Mouse (Mus musculus) stomach, postnatal 0 days (tissue): ENCODE data around the gene Rnf135. TPM values are rescaled to one million over a fixed set of nuclear protein-coding genes. Genes with fewer than 3 reads are reported as not detected.

Experiments
- ATAC-seq: fragments of 200-750 bp; cut with Nextera tagmentation; 2 replicates; pipeline ENCODE4 v1.8.0; 2017; ENCODE audit not compliant: low FRiP score, low TSS enrichment
- DNase-seq: peaks from one replicate; pipeline ENCODE4 v3.0.0-alpha.2; 2016; ENCODE audit warnings: low spot score
- H3K27ac ChIP-seq: fragments of 300-500 bp; sonication (generic); replicated peaks from 2 replicates; pipeline ENCODE4 v1.5.1; 2014; ENCODE audit warnings: mild to moderate bottlenecking, control low read depth
- H3K27me3 ChIP-seq: fragments of 300-500 bp; sonication (generic); 2 replicates; pipeline ENCODE4 v1.6.1; 2014; ENCODE audit warnings: low read length; ENCODE audit not compliant: control insufficient read depth, insufficient read depth
- H3K36me3 ChIP-seq: fragments of 300-500 bp; sonication (generic); 2 replicates; pipeline ENCODE4 v1.6.1; 2014; ENCODE audit warnings: low read length, mixed read lengths; ENCODE audit not compliant: control insufficient read depth, insufficient read depth
- H3K4me1 ChIP-seq: fragments of 300-500 bp; sonication (generic); replicated peaks from 2 replicates; pipeline ENCODE4 v1.6.1; 2014; ENCODE audit warnings: antibody characterized with exemption; ENCODE audit not compliant: control insufficient read depth, insufficient read depth
- H3K4me2 ChIP-seq: fragments of 300-500 bp; sonication (generic); replicated peaks from 2 replicates; pipeline ENCODE4 v1.6.1; 2014; ENCODE audit warnings: low read depth, mild to moderate bottlenecking, control low read depth, moderate library complexity
- H3K4me3 ChIP-seq: fragments of 300-500 bp; sonication (generic); 2 replicates; pipeline ENCODE4 v1.5.1; 2014; ENCODE audit warnings: low read depth, low read length, control low read depth
- H3K9ac ChIP-seq: fragments of 300-500 bp; sonication (generic); 2 replicates; pipeline ENCODE4 v1.6.1; 2014; ENCODE audit warnings: mild to moderate bottlenecking, low read length, control low read depth, mixed read lengths
- H3K9me3 ChIP-seq: fragments of 300-500 bp; sonication (generic); 2 replicates; pipeline ENCODE4 v1.6.1; 2016; ENCODE audit warnings: low read length; ENCODE audit not compliant: control insufficient read depth
- CTCF ChIP-seq: IDR thresholded peaks from 2 replicates; pipeline ENCODE4 v1.5.1; 2016; ENCODE audit warnings: antibody characterized with exemption, low read depth, mild to moderate bottlenecking, moderate library complexity
- EP300 ChIP-seq: optimal IDR thresholded peaks from 2 replicates; pipeline ENCODE3; 2016; ENCODE audit warnings: antibody characterized with exemption
- WGBS: fragments of 180-500 bp; shearing (Covaris S2); extraction: QIAGEN DNeasy Blood & Tissue Kit; methylation state at CpG from one replicate; pipeline ENCODE4 v1.1.7; 2014; 5-methylcytosine and 5-hydroxymethylcytosine counted together
- polyA plus RNA-seq: library from polyadenylated mRNA; unstranded; fragments of >200 nt; fragmentation: Nextera tagmentation; extraction: Ambion mirVana; gene quantifications from 2 replicates; pipeline ENCODE4 v1.2.1, GENCODE M21; 2015

Rnf135 gene
- polyA plus RNA-seq, 1 experiment from 2014 or later, result 7.5 TPM

DNA sequence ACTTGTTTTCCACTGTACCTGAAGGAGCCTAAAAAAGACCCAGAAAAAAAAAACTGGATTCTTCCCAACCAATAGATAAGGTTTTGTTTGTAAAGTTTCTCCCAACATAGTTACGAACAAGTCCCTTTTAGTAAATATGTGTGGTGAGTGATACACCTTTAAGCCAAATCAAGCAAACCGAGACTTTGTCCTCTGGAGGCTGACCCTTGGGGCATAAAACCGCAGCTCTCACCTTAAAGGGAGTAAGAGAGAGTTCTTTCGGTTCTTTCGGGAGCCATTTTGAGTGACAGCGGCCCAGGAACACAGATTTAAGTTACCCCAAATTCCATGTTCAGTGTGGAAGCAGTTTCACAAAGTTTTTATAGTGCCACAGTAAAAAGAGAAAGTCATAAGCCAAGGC lies 18.6 kb downstream of the Rnf135 start:
- Histone ChIP-seq H3K36me3 (no peaks in the 10 kb centered on the region), H3K4me3 (no peak overlapping the region), H3K9me3 (no peaks in the 10 kb centered on the region), H3K9ac (no peak overlapping the region), H3K4me1 (no peaks in the 10 kb centered on the region), H3K27ac (no peak overlapping the region), H3K27me3 (no peaks in the 10 kb centered on the region), H3K4me2 (no peak overlapping the region)
- TF ChIP-seq EP300 (no peak), CTCF (no peak)
- 60% methylated on average over 6 of the region's 6 CpGs for WGBS
- DNase-seq, result peak; percentile 49
- peak; percentile 74; the same call in 1 of the 2 replicates for ATAC-seq

DNA sequence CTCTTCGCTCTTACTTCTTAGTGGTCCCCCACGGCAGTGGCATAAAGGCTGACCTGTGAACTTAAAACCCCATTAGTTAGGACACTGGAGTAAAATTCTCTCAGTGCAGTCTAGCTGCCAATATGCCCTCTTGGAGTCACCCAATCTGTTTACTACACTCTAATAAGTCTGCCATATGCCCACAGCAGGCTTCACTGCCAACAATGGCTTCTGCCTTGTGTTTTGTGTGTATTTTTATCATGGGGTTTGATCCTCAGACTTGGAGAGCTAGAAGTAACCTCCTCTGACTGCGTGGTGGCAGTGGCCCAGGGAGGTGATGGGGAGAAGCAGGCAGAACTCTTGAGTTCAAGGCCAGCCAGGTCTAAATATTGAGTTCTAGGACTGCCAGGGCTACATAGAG lies 20.4 kb downstream of the Rnf135 start:
- no peak for DNase-seq
- Histone ChIP-seq H3K9ac (no peak overlapping the region), H3K27ac (no peak overlapping the region), H3K9me3 (no peaks in the 10 kb centered on the region), H3K4me3 (no peak overlapping the region), H3K4me1 (no peaks in the 10 kb centered on the region), H3K27me3 (no peaks in the 10 kb centered on the region), H3K4me2 (no peak overlapping the region), H3K36me3 (no peaks in the 10 kb centered on the region)
- ATAC-seq, result no peak
- TF ChIP-seq EP300, result no peak
- TF ChIP-seq CTCF, result no peak
- 79% methylated on average over 3 of the region's 3 CpGs for WGBS

DNA sequence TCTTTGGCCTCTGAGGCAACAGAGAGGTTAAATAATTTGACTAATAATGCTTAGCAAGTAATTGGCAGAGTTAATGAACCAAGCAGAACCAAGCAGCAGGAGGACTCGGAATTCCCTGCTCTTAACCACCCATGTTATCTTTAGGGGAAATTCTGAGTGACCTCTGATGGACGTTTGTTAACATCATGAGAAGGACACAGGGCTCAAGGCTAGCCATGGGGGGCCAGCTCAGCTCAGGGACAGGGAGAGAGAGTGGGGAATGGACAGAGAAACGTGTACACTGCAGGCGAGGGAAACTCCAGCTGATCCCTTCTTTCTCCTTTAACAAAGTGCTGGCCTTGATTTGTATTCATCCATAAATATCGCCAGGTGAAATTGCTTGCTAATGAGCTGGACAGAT lies 21.3 kb downstream of the Rnf135 start:
- H3K4me1 ChIP-seq, result no peaks in the 10 kb centered on the region
- TF ChIP-seq CTCF (no peak), EP300 (no peak)
- no peak overlapping the region for H3K4me2 ChIP-seq
- no peak overlapping the region for H3K27ac ChIP-seq
- no peaks in the 10 kb centered on the region for H3K9me3 ChIP-seq
- DNase-seq, result no peak
- 60% methylated on average over 5 of the region's 5 CpGs for WGBS
- no peaks in the 10 kb centered on the region for H3K27me3 ChIP-seq
- H3K36me3 ChIP-seq, result no peaks in the 10 kb centered on the region
- no peak overlapping the region for H3K9ac ChIP-seq
- no peak for ATAC-seq
- no peak overlapping the region for H3K4me3 ChIP-seq

DNA sequence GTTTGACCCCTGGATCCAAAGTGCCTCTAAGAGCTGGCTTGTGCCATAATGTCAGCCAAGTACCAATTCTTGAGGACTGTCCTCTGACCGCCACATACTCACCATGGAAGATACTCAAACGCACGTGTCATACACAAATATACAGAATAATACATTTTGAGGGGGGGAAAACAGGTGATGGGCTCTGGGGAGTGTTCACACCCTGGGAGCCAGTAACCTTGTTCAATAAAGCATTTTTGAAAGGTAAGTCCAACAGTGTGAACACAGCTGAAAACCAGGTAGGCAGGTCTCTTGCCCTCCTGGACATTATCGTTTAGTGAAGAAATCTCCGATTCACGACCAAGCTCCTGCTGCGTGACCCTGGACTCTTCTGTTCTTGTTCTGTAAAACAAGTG lies 24.8 kb downstream of the Rnf135 start:
- Histone ChIP-seq H3K9ac (no peak overlapping the region), H3K9me3 (no peaks in the 10 kb centered on the region), H3K4me3 (no peak overlapping the region), H3K4me1 (no peaks in the 10 kb centered on the region), H3K36me3 (no peaks in the 10 kb centered on the region), H3K27ac (no peak overlapping the region), H3K4me2 (no peak overlapping the region), H3K27me3 (no peaks in the 10 kb centered on the region)
- 38% methylated on average over 7 of the region's 7 CpGs for WGBS
- TF ChIP-seq EP300 (no peak), CTCF (no peak)
- peak; percentile 0; the same call in 1 of the 2 replicates for ATAC-seq
- DNase-seq, result no peak

DNA sequence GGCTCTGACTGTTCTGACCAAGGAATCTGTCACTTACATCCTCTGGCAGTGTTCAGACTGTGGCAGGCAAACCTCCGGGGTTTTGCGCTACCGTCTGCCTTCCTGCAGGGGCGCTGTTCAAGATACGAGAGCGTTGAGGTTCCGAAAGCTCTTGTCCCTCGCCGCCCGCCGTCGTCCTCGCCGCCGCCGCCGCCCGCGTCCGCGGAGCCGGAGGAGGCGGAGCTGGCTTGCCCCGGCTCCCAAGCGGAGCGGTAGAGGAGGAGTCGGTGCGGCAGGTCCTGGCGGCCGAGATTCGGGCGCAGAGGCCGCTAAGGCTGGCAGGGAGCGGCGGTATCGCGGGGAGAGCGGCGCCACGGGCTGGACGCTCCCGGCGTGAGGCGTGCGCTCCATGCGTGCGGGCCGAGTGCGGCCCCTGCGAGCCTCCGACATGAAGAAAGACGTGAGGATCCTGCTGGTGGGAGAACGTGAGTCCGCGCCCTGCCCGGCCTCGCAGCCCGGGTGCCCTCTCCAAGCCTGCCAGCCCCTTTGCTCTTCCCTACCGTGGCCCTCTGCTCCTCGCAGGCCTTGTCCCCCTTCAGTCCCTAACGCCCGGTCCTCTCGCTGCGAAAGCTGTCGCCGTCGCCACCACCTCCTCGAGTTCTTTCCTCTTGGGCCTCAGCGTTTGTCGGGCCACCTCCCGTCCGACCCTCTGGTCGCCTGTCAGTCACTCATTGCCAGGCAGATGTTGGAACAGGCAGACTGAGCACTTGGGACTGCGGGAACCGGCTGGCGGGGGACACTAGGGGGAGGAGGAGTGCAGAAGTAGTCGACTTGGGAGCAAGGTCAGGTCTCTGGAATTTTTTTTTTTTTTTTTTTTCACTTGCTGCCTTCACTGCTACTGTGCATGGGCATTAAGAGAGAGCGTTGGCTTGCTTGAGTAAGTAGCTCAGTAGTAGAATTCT lies 25.5 kb downstream of the Rnf135 start, which contains the start of gene Rhot1:
Gene Rhot1 (plus strand): TSS at position 160 of the 941 bp plus-strand sequence.
- WGBS, result under 1% methylated on average over 68 of the region's 78 CpGs
- peak; percentile 97 for DNase-seq

DNA sequence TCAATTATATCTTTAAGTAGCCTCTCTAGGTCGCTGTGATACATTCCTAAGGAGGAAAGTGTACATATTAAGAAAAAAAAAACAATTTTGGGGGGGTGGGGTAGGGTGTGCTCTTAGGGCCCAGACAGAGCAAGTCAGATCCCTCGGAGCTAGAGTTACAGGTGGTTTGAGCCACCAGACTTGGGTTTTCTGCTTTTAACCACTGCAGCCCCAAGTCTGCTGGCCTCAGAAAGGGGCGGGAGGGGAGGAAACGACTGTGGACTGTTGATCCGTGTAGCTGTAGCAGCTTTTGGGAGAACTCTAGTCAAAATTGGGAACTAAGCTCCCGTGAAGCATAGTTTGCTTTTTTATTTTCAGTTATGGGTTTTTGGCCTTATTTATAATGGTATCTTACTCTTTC lies 26.7 kb downstream of the Rnf135 start:
- Histone ChIP-seq H3K36me3 (no peaks in the 10 kb centered on the region; the same call in 1 of the 2 replicates), H3K4me3 (peak overlapping the region; percentile 98; the same call in 1 of the 2 replicates), H3K9ac (no peak overlapping the region), H3K4me2 (peak overlapping the region; percentile 52), H3K27ac (no peak overlapping the region), H3K4me1 (no peaks in the 10 kb centered on the region), H3K9me3 (no peaks in the 10 kb centered on the region), H3K27me3 (no peaks in the 10 kb centered on the region)
- 27% methylated on average over 6 of the region's 6 CpGs for WGBS
- no peak for TF ChIP-seq EP300
- no peak for TF ChIP-seq CTCF
- ATAC-seq (no peak), DNase-seq (no peak)

More for the DNA sequence above, 25.5 kb downstream of the Rnf135 start, which contains the start of gene Rhot1:
- Histone ChIP-seq H3K9ac (peak within 1 kb of the TSS; percentile 96), H3K36me3 (no peaks in the 10 kb centered on the region), H3K27ac (peak within 1 kb of the TSS; percentile 97), H3K4me2 (peak within 1 kb of the TSS; percentile 52), H3K27me3 (no peaks in the 10 kb centered on the region), H3K4me1 (no peaks in the 10 kb centered on the region), H3K4me3 (peak within 1 kb of the TSS; percentile 98), H3K9me3 (no peaks in the 10 kb centered on the region)
- TF ChIP-seq CTCF (peak; percentile 88), EP300 (no peak)
- ATAC-seq, result peak; percentile 97
